In the genomic region with DNA sequence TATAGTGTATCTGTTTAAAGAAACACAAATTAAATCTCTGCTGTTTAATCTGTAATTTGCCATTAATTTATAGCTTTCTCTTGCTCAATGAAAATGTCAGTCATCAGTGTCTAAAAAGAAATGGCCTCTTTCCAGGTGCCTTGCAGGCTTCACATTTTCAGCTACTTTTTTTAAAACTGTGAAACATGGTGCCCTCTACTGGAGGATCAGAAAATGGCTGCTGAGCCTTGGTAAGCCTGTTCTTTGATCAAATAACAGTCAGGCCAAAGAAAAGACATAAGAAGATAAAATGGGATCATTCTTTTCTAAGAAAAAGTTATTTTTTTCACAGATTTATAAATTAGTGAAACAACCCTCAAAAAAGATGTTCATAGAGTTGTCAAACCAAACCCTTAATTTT, we compare ENCODE assay signal across 8 mouse cellular contexts.
DNase-seq lines count a peak whose midpoint lies in the region; TF ChIP-seq lines count a peak whose summit lies in the region.

No protein-coding gene starts in this region.

- TF ChIP-seq POLR2A in cerebellum, adult 2 months (IDR thresholded peaks at IDR 0.05; ENCODE audit: borderline replicate concordance, insufficient read depth, low read length), result no peak

- H3K27ac ChIP-seq in cerebellum, adult 2 months (ENCODE audit: insufficient read depth, low read length), result no peak overlapping the region

- no peak overlapping the region for H3K4me3 ChIP-seq in cerebellum, adult 2 months (replicated peaks; ENCODE audit: insufficient read depth, low read depth, low read length)

- H3K4me1 ChIP-seq in cerebellum, adult 2 months (ENCODE audit: control insufficient read depth, insufficient read depth, low read length), result no peaks in the 10 kb centered on the region

- H3K27me3 ChIP-seq in cerebellum, adult 2 months (ENCODE audit: control insufficient read depth, insufficient read depth, low read length), result no peaks in the 10 kb centered on the region

- TF ChIP-seq CTCF in cerebellum, adult 2 months (IDR thresholded peaks at IDR 0.05; ENCODE audit: borderline replicate concordance, insufficient read depth, low read depth, low read length), result peak; percentile 11; the same call in 1 of the 2 replicates

- peak; percentile 14 to 20 for DNase-seq in cerebellum, adult 2 months
- DNase-seq in cerebellum, adult 9-11 months, result no peak
- DNase-seq in ovary, postnatal 14 days (ENCODE audit: low spot score), result peak; percentile 23
- no peak for DNase-seq in ovary, postnatal 36 days (ENCODE audit: low spot score)
- DNase-seq in forelimb bud, embryonic 11.5 days (ENCODE audit: low read depth, low spot score), result peak; percentile 43
- peak; percentile 21 to 53 for DNase-seq in layer of hippocampus, postnatal 36 days
- DNase-seq in retina, embryonic 14.5 days (ENCODE audit: low spot score), result peak; percentile 78
- no peak for DNase-seq in gastrocnemius, postnatal 10 days

Comparison
In these comparisons a context has a peak if more than half of its experiments do, and no peak if none do; other contexts are left out.
1. DNase-seq: peak in cerebellum, adult 2 months (2 of 2), ovary, postnatal 14 days (single experiment), forelimb bud, embryonic 11.5 days (single experiment), layer of hippocampus, postnatal 36 days (2 of 2) and retina, embryonic 14.5 days (single experiment); none in cerebellum, adult 9-11 months (single experiment), ovary, postnatal 36 days (single experiment) and gastrocnemius, postnatal 10 days (single experiment).